Mouse (Mus musculus) lung, embryonic 15.5 days (tissue): Measurements from ENCODE around the gene Slc50a1. TPM values are rescaled to one million over a fixed set of nuclear protein-coding genes. Genes with fewer than 3 reads are reported as not detected.

Source experiments
- ATAC-seq: fragments of 200-750 bp; cut with Nextera tagmentation; 2 replicates; pipeline ENCODE4 v1.8.0; 2017; ENCODE audit warnings: moderate number of reproducible peaks, borderline replicate concordance; ENCODE audit not compliant: low FRiP score, low TSS enrichment; ENCODE audit errors: extremely low read depth
- H3K27ac ChIP-seq: fragments of 300-500 bp; sonication (generic); 2 replicates; pipeline ENCODE4 v1.5.1; 2015; ENCODE audit warnings: moderate library complexity, mild to moderate bottlenecking, inconsistent platforms
- H3K27me3 ChIP-seq: fragments of 300-500 bp; sonication (generic); 2 replicates; pipeline ENCODE4 v1.6.1; 2015; ENCODE audit warnings: inconsistent platforms
- H3K36me3 ChIP-seq: fragments of 300-500 bp; sonication (generic); 2 replicates; pipeline ENCODE4 v1.6.1; 2015; ENCODE audit warnings: inconsistent platforms
- H3K4me1 ChIP-seq: fragments of 300-500 bp; sonication (generic); 2 replicates; pipeline ENCODE4 v1.6.1; 2015; ENCODE audit warnings: inconsistent platforms
- H3K4me2 ChIP-seq: fragments of 300-500 bp; sonication (generic); 2 replicates; pipeline ENCODE4 v1.6.1; 2015; ENCODE audit warnings: inconsistent platforms, mild to moderate bottlenecking, moderate library complexity
- H3K4me3 ChIP-seq: fragments of 300-500 bp; sonication (generic); 2 replicates; pipeline ENCODE4 v1.5.1; 2015; ENCODE audit warnings: mild to moderate bottlenecking, inconsistent platforms
- H3K9ac ChIP-seq: fragments of 300-500 bp; sonication (generic); 2 replicates; pipeline ENCODE4 v1.6.1; 2015; ENCODE audit warnings: inconsistent platforms
- H3K9me3 ChIP-seq: fragments of 300-500 bp; sonication (generic); 2 replicates; pipeline ENCODE4 v1.6.1; 2016; ENCODE audit warnings: inconsistent platforms
- WGBS: fragments of 180-500 bp; shearing (Covaris S2); methylation state at CpG from one replicate; pipeline ENCODE4 v1.1.7; 2015; 5-methylcytosine and 5-hydroxymethylcytosine counted together
- polyA plus RNA-seq: library from polyadenylated mRNA; unstranded; fragments of >200 nt; fragmentation: Nextera tagmentation; extraction: Ambion mirVana; gene quantifications from 2 replicates; pipeline ENCODE4 v1.2.1, GENCODE M21; 2015

Slc50a1 gene
- 62.3 and 65.4 TPM in 2 replicates for polyA plus RNA-seq

DNA sequence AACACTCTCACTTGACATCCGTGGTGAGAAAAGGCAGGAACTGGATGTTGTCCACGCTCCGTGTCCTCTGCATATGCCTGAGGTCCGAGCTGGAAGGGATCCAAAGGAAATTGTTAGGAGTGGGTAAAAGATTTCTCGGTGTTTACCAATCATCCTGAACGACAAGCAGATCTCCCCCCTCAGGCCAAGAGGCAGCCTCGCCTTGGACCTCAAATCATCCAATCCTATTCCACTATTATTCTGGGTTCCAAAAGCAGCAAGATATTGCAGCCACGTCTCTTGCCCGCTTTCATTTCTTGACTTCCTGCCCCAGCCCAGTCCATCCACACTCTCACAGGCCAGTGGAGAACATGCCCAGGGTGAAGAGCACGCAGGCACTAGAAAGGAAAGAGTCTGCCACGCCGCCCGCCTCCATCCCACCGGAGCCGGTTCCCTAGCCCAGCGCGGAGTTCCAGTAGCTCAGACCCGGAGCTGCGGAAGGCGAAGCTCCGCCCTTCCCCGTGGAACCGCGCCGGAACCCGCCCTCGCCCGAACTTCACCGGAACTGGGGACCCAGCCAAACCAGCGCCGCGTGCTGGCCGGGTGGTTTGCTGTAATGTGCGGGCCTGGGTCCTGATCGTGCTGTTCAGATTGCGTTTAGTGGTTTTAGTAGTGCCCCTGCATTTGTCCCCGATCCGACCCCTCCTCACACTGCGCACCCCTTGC, at the start of gene Slc50a1:
Slc50a1 (minus strand) TSS at position 520 of the 705 bp plus-strand sequence.
- peak within 1 kb of the TSS; percentile 69 for H3K4me2 ChIP-seq
- H3K36me3 ChIP-seq: peaks cover 26% of the 10 kb centered on the region
- WGBS: 2% methylated on average over 39 of the region's 39 CpGs
- H3K4me3 ChIP-seq: peak within 1 kb of the TSS; percentile 56
- H3K27ac ChIP-seq: peak within 1 kb of the TSS; percentile 90
- H3K9me3 ChIP-seq: no peaks in the 10 kb centered on the region
- H3K9ac ChIP-seq: peak within 1 kb of the TSS; percentile 73
- H3K4me1 ChIP-seq: peaks cover 50% of the 10 kb centered on the region
- ATAC-seq: peak; percentile 69; the same call in 1 of the 2 replicates
- H3K27me3 ChIP-seq: no peaks in the 10 kb centered on the region

DNA sequence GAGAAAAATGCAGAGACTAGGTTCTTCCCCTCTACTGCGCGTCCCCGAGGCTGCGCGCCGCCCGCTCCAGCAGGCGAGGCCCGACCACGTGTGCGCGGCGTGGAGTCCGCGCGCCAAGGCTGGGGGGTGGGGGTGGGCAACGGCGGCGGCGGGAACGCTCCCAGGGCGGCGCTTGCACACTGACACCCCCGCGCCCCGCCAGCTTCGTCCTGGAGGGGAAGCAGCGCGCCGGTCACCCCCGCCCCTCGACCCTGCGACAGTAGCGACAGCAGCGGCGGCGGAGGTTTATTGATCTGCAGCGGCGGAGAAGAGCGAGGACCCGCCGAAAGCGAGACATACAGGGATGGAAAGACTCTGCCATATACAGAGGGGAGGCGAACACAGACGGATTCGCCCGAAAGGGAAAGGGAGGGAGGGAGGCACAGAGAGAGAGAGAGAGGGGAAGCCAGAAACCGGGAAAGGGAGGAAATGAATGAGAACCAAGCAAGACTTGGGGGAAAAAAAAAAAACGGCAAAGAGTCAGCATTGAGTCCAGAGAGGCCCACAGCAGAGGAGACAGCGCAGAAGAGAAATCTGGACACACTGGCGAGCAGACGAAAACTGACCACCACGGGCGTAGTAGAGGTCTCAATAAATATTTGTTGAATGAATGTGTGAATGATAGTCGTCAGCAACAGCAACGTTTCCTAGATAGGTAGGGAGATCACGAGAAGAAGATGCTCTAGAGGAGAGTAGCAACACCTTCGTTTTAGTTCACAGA, 49.4 kb upstream of the Slc50a1 start:
- no peak overlapping the region for H3K27ac ChIP-seq
- peak overlapping the region; percentile 97 for H3K4me2 ChIP-seq
- peak overlapping the region; percentile 43 for H3K9ac ChIP-seq
- H3K4me3 ChIP-seq: peak overlapping the region; percentile 55
- H3K4me1 ChIP-seq: peaks cover 63% of the 10 kb centered on the region
- ATAC-seq: no peak
- H3K27me3 ChIP-seq: peaks cover 61% of the 10 kb centered on the region
- 2% methylated on average over 58 of the region's 58 CpGs for WGBS
- no peaks in the 10 kb centered on the region for H3K9me3 ChIP-seq
- H3K36me3 ChIP-seq: no peaks in the 10 kb centered on the region

DNA sequence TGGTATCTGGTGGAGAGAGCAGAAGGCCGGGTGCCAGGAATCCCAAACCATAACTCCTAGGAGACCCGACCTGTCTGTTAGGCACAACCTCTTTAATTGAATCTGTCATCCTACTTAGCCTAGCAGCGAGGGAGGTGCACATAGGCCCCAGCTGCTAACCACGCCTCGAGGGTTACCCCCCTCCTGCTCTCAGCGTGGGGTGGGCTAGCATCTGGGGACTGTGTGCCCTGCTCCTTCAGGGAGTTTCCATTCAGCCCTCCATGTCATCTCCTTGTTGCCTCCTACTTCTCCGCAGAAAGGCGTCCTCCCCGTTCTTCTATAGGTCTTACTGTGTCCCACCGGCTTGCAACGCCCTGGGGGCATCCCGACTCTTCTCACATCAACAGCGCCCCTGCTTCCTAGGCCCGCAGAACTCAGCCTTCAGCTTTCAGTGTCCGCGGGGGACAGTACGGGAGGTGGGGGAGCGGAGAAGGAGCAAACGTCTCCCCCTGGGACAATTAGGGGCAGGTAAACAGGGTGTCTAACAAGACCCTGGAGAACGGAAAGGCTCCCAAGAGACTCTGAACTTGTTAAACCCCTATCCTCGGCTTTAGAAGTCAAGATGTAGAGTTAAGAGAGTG, 48.7 kb upstream of the Slc50a1 start:
- Histone ChIP-seq H3K4me3 (peak overlapping the region; percentile 55), H3K27ac (no peak overlapping the region), H3K9ac (peak overlapping the region; percentile 43), H3K4me2 (peak overlapping the region; percentile 97), H3K36me3 (no peaks in the 10 kb centered on the region), H3K9me3 (no peaks in the 10 kb centered on the region), H3K4me1 (peaks cover 66% of the 10 kb centered on the region), H3K27me3 (peaks cover 61% of the 10 kb centered on the region)
- 18% methylated on average over 21 of the region's 21 CpGs for WGBS
- ATAC-seq: no peak

DNA sequence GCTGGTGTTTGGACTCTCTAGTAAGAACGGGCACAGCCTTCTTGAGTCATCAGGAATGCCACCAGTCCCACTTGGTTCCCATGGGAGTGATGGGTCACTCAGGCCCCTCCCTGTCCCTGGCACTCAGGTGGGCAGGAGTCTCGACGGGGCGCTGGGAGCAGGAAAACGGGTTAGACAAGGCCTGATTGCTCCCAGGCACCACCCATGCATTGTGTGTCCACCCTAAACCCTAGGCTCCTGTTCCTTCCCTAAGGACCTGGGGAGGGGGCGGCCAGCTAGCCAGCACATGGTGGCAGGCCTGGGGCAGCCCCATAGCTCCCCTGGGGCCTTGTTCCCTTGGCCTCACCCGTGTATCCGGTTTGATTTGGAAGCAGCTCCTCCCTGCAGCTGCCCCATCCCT, 47.9 kb upstream of the Slc50a1 start:
- WGBS: 64% methylated on average over 8 of the region's 8 CpGs
- no peaks in the 10 kb centered on the region for H3K36me3 ChIP-seq
- no peak for ATAC-seq
- H3K27ac ChIP-seq: no peak overlapping the region
- peaks cover 66% of the 10 kb centered on the region for H3K4me1 ChIP-seq
- no peak overlapping the region for H3K4me2 ChIP-seq
- H3K9ac ChIP-seq: no peak overlapping the region
- no peaks in the 10 kb centered on the region for H3K9me3 ChIP-seq
- no peak overlapping the region for H3K4me3 ChIP-seq
- peaks cover 61% of the 10 kb centered on the region for H3K27me3 ChIP-seq

DNA sequence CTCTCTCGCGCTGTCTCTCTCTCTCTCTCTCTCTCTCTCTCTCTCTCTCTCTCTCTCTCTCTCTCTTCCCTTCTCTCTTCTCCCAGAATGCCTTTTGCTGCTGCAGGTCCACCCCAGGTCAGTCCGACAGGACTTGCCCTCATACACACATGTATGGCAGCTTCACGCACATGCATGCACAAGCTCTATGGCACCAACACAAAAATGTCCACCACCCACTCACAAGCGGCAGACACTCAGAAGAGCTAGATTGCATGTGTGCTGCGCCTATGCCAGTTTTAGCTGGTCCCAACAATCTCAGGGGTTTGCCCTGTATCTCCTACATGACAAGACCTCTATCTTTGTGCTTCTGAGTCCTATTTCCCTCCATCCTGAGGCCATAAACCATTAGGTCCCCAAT, 46.9 kb upstream of the Slc50a1 start:
- Histone ChIP-seq H3K27ac (no peak overlapping the region), H3K9me3 (no peaks in the 10 kb centered on the region), H3K27me3 (peaks cover 53% of the 10 kb centered on the region), H3K9ac (no peak overlapping the region), H3K4me1 (peaks cover 63% of the 10 kb centered on the region), H3K4me2 (peak overlapping the region; percentile 82), H3K36me3 (no peaks in the 10 kb centered on the region), H3K4me3 (no peak overlapping the region)
- WGBS: 59% methylated on average over 6 of the region's 6 CpGs
- no peak for ATAC-seq

DNA sequence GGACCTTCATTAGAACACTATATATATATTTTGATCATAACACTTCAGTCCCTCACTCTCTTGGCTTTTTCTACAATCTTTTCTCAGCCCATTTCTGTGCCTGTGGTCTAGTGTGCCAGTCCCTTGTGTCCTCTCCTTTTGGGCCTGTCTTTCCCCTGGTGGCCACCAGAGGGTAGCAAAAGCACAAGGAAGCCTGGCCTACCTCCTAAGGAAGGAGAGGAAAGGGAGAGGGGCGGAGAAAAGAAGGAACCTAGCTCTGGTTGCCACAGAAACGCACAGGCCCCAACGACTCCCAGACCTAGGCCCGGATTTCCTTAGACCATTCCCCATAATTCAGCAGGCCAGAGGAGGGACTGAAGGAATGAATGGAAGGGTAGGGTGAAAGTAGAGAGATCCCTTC, 46.5 kb upstream of the Slc50a1 start:
- Histone ChIP-seq H3K27ac (peak overlapping the region; percentile 48; the same call in 1 of the 2 replicates), H3K4me2 (peak overlapping the region; percentile 82), H3K9ac (peak overlapping the region; percentile 5; the same call in 1 of the 2 replicates), H3K4me3 (peak overlapping the region; percentile 40; the same call in 1 of the 2 replicates), H3K9me3 (no peaks in the 10 kb centered on the region), H3K36me3 (no peaks in the 10 kb centered on the region), H3K27me3 (peaks cover 49% of the 10 kb centered on the region), H3K4me1 (peaks cover 59% of the 10 kb centered on the region)
- peak; percentile 23; the same call in 1 of the 2 replicates for ATAC-seq
- WGBS: 2% methylated on average over 4 of the region's 4 CpGs

DNA sequence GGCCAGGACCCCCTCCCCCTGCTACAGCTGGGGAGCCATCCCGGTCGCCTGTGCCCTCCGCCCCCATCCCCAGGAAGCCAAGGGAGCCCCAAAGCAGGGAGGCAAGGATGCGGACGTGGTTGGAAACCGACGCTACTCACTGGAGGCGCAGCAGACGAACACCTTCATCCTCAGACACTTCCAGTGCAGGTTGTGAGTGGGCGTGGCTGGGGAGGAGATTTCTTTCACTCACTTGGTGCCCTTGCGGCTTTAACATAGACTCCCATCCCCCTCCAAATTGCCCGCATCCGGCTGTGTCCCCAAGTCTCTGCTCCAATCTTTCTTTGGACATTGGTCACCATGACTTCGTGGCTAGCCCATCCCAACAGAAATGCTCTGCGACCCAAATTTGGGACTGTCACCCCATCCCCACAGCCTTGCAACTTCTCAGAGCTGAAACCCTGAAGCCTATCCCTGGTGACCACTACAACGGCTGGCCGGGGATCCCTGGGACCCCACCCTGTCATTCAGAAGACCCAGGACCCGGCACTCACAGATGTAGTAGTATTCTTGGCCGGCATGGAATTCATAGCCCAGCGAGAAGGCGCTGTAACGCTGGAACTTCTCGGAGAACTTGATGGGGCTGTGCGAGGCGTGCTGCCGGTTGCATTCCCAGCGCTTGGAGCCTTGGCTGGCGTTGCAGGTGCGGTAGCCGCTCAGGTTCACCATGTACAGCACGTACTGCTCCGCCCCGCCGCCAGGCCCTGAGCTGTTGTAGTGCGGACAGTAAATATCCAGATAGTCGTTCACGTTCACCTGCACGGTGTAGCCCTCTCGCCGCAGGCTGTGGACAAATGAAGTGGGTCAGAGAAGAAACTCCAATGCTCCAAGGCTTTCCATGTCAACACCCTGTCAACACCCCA, 45.8 kb upstream of the Slc50a1 start:
- ATAC-seq: 0 out of 2 replicates have a peak, but pooled peaks have one; percentile 1
- H3K4me2 ChIP-seq: peak overlapping the region; percentile 82
- H3K9ac ChIP-seq: peak overlapping the region; percentile 5
- peaks cover 52% of the 10 kb centered on the region for H3K4me1 ChIP-seq
- no peaks in the 10 kb centered on the region for H3K36me3 ChIP-seq
- no peaks in the 10 kb centered on the region for H3K9me3 ChIP-seq
- H3K4me3 ChIP-seq: peak overlapping the region; percentile 40
- H3K27me3 ChIP-seq: peaks cover 42% of the 10 kb centered on the region
- WGBS: 7% methylated on average over 40 of the region's 40 CpGs
- H3K27ac ChIP-seq: peak overlapping the region; percentile 48

DNA sequence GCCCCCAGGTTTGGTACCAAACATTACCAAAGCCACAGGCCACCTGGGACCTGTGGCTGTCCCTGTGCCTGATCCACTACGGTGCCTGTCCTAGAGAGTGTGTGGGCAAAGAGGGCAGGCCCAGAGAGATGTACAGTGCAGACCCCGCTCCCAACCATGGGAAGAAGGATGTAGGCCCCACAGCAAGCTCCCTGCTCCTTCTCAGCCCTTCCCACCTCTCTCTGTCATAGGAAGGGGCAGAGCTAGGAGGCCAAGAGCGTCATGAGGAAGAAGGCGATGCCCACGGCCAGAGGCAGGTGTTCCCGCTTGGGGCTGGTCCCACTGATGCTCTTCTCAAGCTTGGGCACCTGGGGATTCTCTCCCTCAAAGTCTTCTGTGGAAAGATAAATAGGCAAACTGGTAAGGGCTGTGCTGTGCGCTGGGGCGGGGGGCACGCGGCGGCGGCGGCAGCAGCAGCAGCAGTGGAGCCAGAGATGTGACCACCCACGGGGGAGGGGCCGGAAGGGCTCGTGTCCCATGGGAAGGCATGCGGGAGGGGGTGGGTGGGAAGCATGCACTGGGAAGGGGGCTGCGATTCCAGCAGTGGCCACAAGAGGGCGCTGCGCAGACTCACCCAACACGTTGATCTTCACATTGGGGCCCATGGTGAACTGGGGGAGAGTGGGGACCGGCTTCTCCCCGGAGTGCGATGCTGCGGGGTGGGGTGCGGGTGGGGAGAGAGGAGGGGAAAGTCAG, 45.0 kb upstream of the Slc50a1 start:
- Histone ChIP-seq H3K27me3 (peaks cover 34% of the 10 kb centered on the region), H3K4me3 (peak overlapping the region; percentile 40), H3K4me2 (peak overlapping the region; percentile 82), H3K4me1 (peaks cover 44% of the 10 kb centered on the region), H3K9ac (peak overlapping the region; percentile 5), H3K36me3 (no peaks in the 10 kb centered on the region), H3K27ac (peak overlapping the region; percentile 86), H3K9me3 (no peaks in the 10 kb centered on the region)
- 7% methylated on average over 21 of the region's 26 CpGs for WGBS
- peak; percentile 37 for ATAC-seq

DNA sequence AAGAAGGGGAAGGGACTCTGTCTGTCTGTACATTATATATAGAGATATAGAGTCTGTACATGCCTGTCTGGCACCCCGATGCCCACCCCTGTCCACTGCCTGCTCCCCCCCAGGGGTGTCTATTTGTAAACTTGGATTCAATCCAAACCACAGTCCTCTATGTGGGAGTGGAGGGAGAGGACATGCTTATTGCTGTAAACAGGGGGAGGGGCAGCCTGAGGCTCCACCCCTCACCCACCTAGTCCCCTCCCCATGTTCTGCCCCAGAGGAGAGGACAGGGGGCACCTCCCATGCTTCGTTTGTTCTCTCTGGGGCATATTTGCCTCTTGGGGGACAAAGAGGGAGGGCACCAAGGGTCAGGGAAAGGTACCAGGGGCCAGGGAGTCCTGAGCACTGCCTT, 44.4 kb upstream of the Slc50a1 start:
- WGBS: 34% methylated on average over 2 of the region's 2 CpGs
- Histone ChIP-seq H3K9me3 (no peaks in the 10 kb centered on the region), H3K27me3 (peaks cover 28% of the 10 kb centered on the region), H3K27ac (peak overlapping the region; percentile 86), H3K9ac (no peak overlapping the region), H3K4me2 (peak overlapping the region; percentile 82), H3K4me1 (peaks cover 39% of the 10 kb centered on the region), H3K4me3 (peak overlapping the region; percentile 40), H3K36me3 (no peaks in the 10 kb centered on the region)
- peak; percentile 17 for ATAC-seq

DNA sequence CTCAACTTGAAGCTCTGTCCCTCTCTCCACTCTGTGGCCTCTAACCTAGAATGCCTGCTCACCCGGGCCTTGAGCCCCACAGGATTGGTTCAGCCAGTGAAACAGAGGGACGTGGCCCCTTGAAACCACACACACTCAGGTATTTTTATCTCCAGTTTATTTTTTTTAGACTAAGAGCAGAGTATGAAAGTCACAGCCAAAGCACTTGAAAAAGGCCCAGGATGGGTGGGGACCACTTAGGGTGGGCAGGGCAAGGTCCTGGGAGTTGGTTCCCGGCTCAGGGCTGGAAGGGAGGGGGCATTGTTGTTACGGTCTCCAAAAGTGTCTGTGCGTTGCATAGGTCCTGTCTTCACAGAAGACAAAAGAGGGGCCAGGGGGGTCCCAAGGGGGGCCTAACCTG, 44.0 kb upstream of the Slc50a1 start:
- WGBS: 40% methylated on average over 5 of the region's 5 CpGs
- H3K4me1 ChIP-seq: peaks cover 34% of the 10 kb centered on the region
- no peaks in the 10 kb centered on the region for H3K9me3 ChIP-seq
- peak overlapping the region; percentile 82 for H3K4me2 ChIP-seq
- H3K27ac ChIP-seq: peak overlapping the region; percentile 86
- no peaks in the 10 kb centered on the region for H3K36me3 ChIP-seq
- H3K27me3 ChIP-seq: peaks cover 24% of the 10 kb centered on the region
- ATAC-seq: peak; percentile 23
- no peak overlapping the region for H3K4me3 ChIP-seq
- no peak overlapping the region for H3K9ac ChIP-seq
